Mouse (Mus musculus) CH12.LX (cell line): ENCODE data around the gene Hormad1. TPM values are rescaled to one million over a fixed set of nuclear protein-coding genes. Genes with fewer than 3 reads are reported as not detected.
A peak's percentile ranks its signal among the peaks of the same experiment; 100 is the strongest.
"Not testable (repeated sequence)": the region's sequence is repeated elsewhere in the genome, so short reads cannot be mapped to it uniquely, and the experiment has no call there.

Experiments
- DNase-seq: peaks from one replicate; pipeline ENCODE4 v3.0.0-alpha.2; 2013; ENCODE audit errors: extremely low read depth
- H3K27ac ChIP-seq: 2 replicates; pipeline ENCODE4 v1.5.1; 2012; ENCODE audit warnings: low read depth, mild to moderate bottlenecking, control low read depth, moderate library complexity; ENCODE audit not compliant: insufficient read depth
- H3K27me3 ChIP-seq: replicated peaks from 2 replicates; pipeline ENCODE3; 2012; ENCODE audit warnings: inconsistent platforms
- H3K36me3 ChIP-seq, 2 experiments: replicated peaks in 1 of 2; 2 replicates each; pipeline versions ENCODE3 to v1.6.1; 2012; ENCODE audit warnings: inconsistent platforms in 1 of 2, low read length in 1 of 2, mild to moderate bottlenecking in 1 of 2, mixed read lengths in 1 of 2, moderate library complexity in 1 of 2; ENCODE audit not compliant: control insufficient read depth in 1 of 2, insufficient read depth in 1 of 2
- H3K4me1 ChIP-seq, 2 experiments: 2 replicates each; pipeline ENCODE4 v1.6.1; 2012; ENCODE audit warnings: inconsistent platforms in 1 of 2, moderate library complexity in 1 of 2; ENCODE audit not compliant: insufficient read depth in 2 of 2, control insufficient read depth in 1 of 2
- H3K4me2 ChIP-seq: 2 replicates; pipeline ENCODE4 v1.6.1; 2012; ENCODE audit warnings: low read depth, mild to moderate bottlenecking, control low read depth; ENCODE audit not compliant: poor library complexity, insufficient read depth, severe bottlenecking
- H3K4me3 ChIP-seq, 3 experiments: fragments of 150-350 bp in 1 of 3; sonication (generic) in 1 of 3; replicated peaks in 1 of 3; 2 replicates each; pipeline versions ENCODE3 to v1.5.1; 2011 to 2012; ENCODE audit warnings: low read depth in 2 of 3, low read length in 2 of 3, mild to moderate bottlenecking in 2 of 3, moderate library complexity in 2 of 3, control low read depth in 1 of 3, improper control_type of control experiment in 1 of 3, inconsistent platforms in 1 of 3, mixed read lengths in 1 of 3; ENCODE audit not compliant: poor library complexity in 1 of 3
- H3K79me2 ChIP-seq: replicated peaks from 2 replicates; pipeline ENCODE4 v1.6.1; 2012; ENCODE audit warnings: mild to moderate bottlenecking, moderate library complexity; ENCODE audit not compliant: control insufficient read depth, poor library complexity, insufficient read depth, severe bottlenecking; ENCODE audit errors: extremely low read depth
- H3K9ac ChIP-seq: 2 replicates; pipeline ENCODE4 v1.6.1; 2012; ENCODE audit warnings: low read depth, mild to moderate bottlenecking, control low read depth, moderate library complexity; ENCODE audit not compliant: insufficient read depth
- H3K9me3 ChIP-seq: replicated peaks from 2 replicates; pipeline ENCODE3; 2012; ENCODE audit warnings: low read length, inconsistent platforms, mixed read lengths
- E2F4 ChIP-seq: IDR thresholded peaks from 2 replicates; pipeline ENCODE4 v1.6.1; 2011; ENCODE audit warnings: low read depth, low read length, improper control_type of control experiment; ENCODE audit not compliant: insufficient replicate concordance
- HCFC1 ChIP-seq: IDR thresholded peaks from 2 replicates; pipeline ENCODE4 v1.6.1; 2012; ENCODE audit warnings: low read depth, mild to moderate bottlenecking, inconsistent platforms, low read length, improper control_type of control experiment
- IRF4 ChIP-seq: IDR thresholded peaks from 2 replicates; pipeline ENCODE4 v1.6.1; 2014; ENCODE audit warnings: low read depth, mild to moderate bottlenecking, inconsistent platforms, low read length, improper control_type of control experiment
- JUN ChIP-seq: IDR thresholded peaks from 2 replicates; pipeline ENCODE4 v1.6.1; 2011; ENCODE audit warnings: low read depth, mild to moderate bottlenecking, low read length, improper control_type of control experiment, moderate library complexity; ENCODE audit not compliant: insufficient read depth
- MAFK ChIP-seq: IDR thresholded peaks from 2 replicates; pipeline ENCODE4 v1.6.1; 2011; ENCODE audit warnings: low read length, improper control_type of control experiment; ENCODE audit not compliant: insufficient replicate concordance
- MEF2A ChIP-seq: IDR thresholded peaks from 2 replicates; pipeline ENCODE4 v1.6.1; 2014; ENCODE audit warnings: low read depth, mild to moderate bottlenecking, inconsistent platforms, low read length, improper control_type of control experiment, borderline replicate concordance
- NELFE ChIP-seq: IDR thresholded peaks from 2 replicates; pipeline ENCODE4 v1.6.1; 2011; ENCODE audit warnings: low read depth, low read length, improper control_type of control experiment
- NRF1 ChIP-seq: IDR thresholded peaks from 2 replicates; pipeline ENCODE4 v1.6.1; 2014; ENCODE audit warnings: low read depth, mild to moderate bottlenecking, inconsistent platforms, low read length, improper control_type of control experiment, moderate library complexity
- POLR2AphosphoS2 ChIP-seq: IDR thresholded peaks from 2 replicates; pipeline ENCODE4 v1.6.1; 2011; ENCODE audit warnings: low read depth, low read length, improper control_type of control experiment
- TCF12 ChIP-seq: IDR thresholded peaks from 2 replicates; pipeline ENCODE4 v1.6.1; 2014; ENCODE audit warnings: low read depth, mild to moderate bottlenecking, inconsistent platforms, low read length, improper control_type of control experiment
- UBTF ChIP-seq: IDR thresholded peaks from 2 replicates; pipeline ENCODE4 v1.6.1; 2012; ENCODE audit warnings: low read depth, mild to moderate bottlenecking, inconsistent platforms, low read length, improper control_type of control experiment, moderate library complexity
- USF1 ChIP-seq: IDR thresholded peaks from 2 replicates; pipeline ENCODE4 v1.6.1; 2014; ENCODE audit warnings: low read depth, mild to moderate bottlenecking, inconsistent platforms, low read length, improper control_type of control experiment
- USF2 ChIP-seq: conservative IDR thresholded peaks from 2 replicates; pipeline ENCODE4 v1.6.1; 2011; ENCODE audit warnings: low read depth, low read length, improper control_type of control experiment
- dilution Hi-C: fragments of 300-500 bp; cut with MboI; formaldehyde crosslinking; loops from 2 replicates; pipeline ENCODE4 v1.14.3; 2020; ENCODE audit warnings: low sequenced_read_pairs; ENCODE audit not compliant: extremely low pct_unique_long_range_greater_than_20kb, extremely low pct_ligation_motif_present
- in situ Hi-C: fragments of 300-500 bp; cut with MboI; formaldehyde crosslinking; loops from 3 replicates; pipeline ENCODE4 v1.14.3; 2019; ENCODE audit warnings: low sequenced_read_pairs, low pct_ligation_motif_present, low pct_unique_long_range_greater_than_20kb, mixed read lengths
- polyA plus RNA-seq: library from polyadenylated mRNA; unstranded; fragments of >175 nt; gene quantifications from 2 replicates; pipeline ENCODE4 v1.2.1, GENCODE M21; 2012; ENCODE audit warnings: low read depth; ENCODE audit not compliant: insufficient read length
- total RNA-seq, 2 experiments: library from RNA; depleted of rRNA; stranded (reverse); fragments of 300-350 nt in 1 of 2; fragments of >200 nt in 1 of 2; gene quantifications; 2 replicates each; pipeline ENCODE4 v1.2.3; 2012 to 2014

Gene Hormad1
- total and polyA plus RNA-seq, 3 experiments, result not detected

- TF ChIP-seq JUN, result no peak
- TF ChIP-seq TCF12, result no peak
- TF ChIP-seq E2F4, result no peak
- no peak for TF ChIP-seq UBTF
- no peak for TF ChIP-seq IRF4
- no peak for TF ChIP-seq MAFK
- TF ChIP-seq NELFE, result no peak
- TF ChIP-seq NRF1, result no peak
- no peak for TF ChIP-seq POLR2AphosphoS2
- no peak for TF ChIP-seq USF1
- no peak for TF ChIP-seq HCFC1
Observed at GRCm38 (mm10) chr3:95621241-95621640, 61.8 kb downstream of the Hormad1 start.

GRCm38 (mm10) chr3:95622421-95622820, 62.9 kb downstream of the Hormad1 start:
- H3K4me2 ChIP-seq, H3K27ac ChIP-seq, DNase-seq, dilution Hi-C loops, in situ Hi-C loops, H3K4me3 ChIP-seq, H3K9me3 ChIP-seq, H3K9ac ChIP-seq, H3K27me3 ChIP-seq: not testable (repeated sequence)
- Histone ChIP-seq H3K79me2 (peaks cover 22% of the 10 kb centered on the region), H3K36me3 (peaks cover 13 to 40% of the 10 kb centered on the region in 2 experiments), H3K4me1 (peaks cover 2 to 26% of the 10 kb centered on the region in 2 experiments; a peak in 3 of 4 replicates)

More at GRCm38 (mm10) chr3:95621241-95621640, 61.8 kb downstream of the Hormad1 start:
- H3K79me2 ChIP-seq, result peaks cover 10% of the 10 kb centered on the region
- no peak overlapping the region for H3K27ac ChIP-seq
- H3K4me2 ChIP-seq, result no peak overlapping the region
- H3K9me3 ChIP-seq, result no peaks in the 10 kb centered on the region
- H3K4me3 ChIP-seq, result no peak overlapping the region
- no peaks in the 10 kb centered on the region for H3K27me3 ChIP-seq
- dilution Hi-C loops (no loop called here), in situ Hi-C loops (no loop called here)
- peaks cover 20 to 38% of the 10 kb centered on the region in 2 experiments for H3K36me3 ChIP-seq
- peaks cover 2 to 14% of the 10 kb centered on the region in 2 experiments; a peak in 3 of 4 replicates for H3K4me1 ChIP-seq
- DNase-seq, result no peak
- H3K9ac ChIP-seq, result no peak overlapping the region

DNA sequence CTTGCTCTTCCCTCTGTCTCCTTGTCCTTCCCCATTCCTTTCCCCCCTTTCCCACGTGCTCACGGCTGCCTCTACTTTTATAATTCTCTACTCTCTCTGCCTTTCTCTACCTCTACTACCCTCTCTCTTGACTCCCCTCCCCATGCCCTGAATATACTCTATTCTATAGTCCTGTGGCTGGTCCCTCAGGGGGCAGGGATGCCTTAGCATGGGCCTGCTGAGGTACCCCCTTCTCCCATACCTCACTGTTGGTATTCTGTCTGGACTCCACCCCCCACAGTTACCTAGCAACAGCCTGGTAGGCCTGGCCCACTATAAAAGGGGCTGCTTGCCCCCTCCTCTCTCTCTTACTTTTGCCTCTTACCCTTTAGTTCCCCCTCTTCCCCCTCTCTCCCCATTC, 64.1 kb downstream of the Hormad1 start:
- H3K79me2 ChIP-seq, result peaks cover 32% of the 10 kb centered on the region
- no peak for DNase-seq
- TF ChIP-seq MEF2A, result no peak
- TF ChIP-seq USF2, result no peak
- TF ChIP-seq, all 38 proteins: peak for 0
- no peak overlapping the region for H3K27ac ChIP-seq
- in situ Hi-C loops, result no loop called here
- dilution Hi-C loops, result no loop called here
- no peak overlapping the region for H3K4me2 ChIP-seq
- no peaks in the 10 kb centered on the region for H3K9me3 ChIP-seq
- H3K36me3 ChIP-seq, result peaks cover 17 to 40% of the 10 kb centered on the region in 2 experiments
- H3K9ac ChIP-seq, result no peak overlapping the region
- peaks cover 2 to 37% of the 10 kb centered on the region in 2 experiments; a peak in 3 of 4 replicates for H3K4me1 ChIP-seq
- H3K27me3 ChIP-seq, result no peaks in the 10 kb centered on the region
- no peak overlapping the region for H3K4me3 ChIP-seq

GRCm38 (mm10) chr3:95623991-95624515, 64.6 kb downstream of the Hormad1 start:
- in situ Hi-C loops, H3K27ac ChIP-seq, dilution Hi-C loops, H3K27me3 ChIP-seq, H3K9me3 ChIP-seq, DNase-seq: not testable (repeated sequence)
- H3K4me1 ChIP-seq, result peaks cover 2 to 42% of the 10 kb centered on the region in 2 experiments; a peak in 3 of 4 replicates
- H3K36me3 ChIP-seq, result peaks cover 22 to 43% of the 10 kb centered on the region in 2 experiments
- peaks cover 35% of the 10 kb centered on the region for H3K79me2 ChIP-seq
- peak overlapping the region; percentile 63; the same call in 1 of the 2 replicates for H3K9ac ChIP-seq
- H3K4me3 ChIP-seq, result peak overlapping the region in 2 of 3 experiments; percentile 56 to 73
- peak overlapping the region; percentile 67; the same call in 1 of the 2 replicates for H3K4me2 ChIP-seq
